Mouse (Mus musculus): ENCODE measurements around the gene Dnajc11. TPM values are rescaled to one million over a fixed set of nuclear protein-coding genes. Genes with fewer than 3 reads are reported as not detected.

The Dnajc11 gene
- polyA plus RNA-seq, 1 experiment from 2014 or later = 81.6 TPM

DNA sequence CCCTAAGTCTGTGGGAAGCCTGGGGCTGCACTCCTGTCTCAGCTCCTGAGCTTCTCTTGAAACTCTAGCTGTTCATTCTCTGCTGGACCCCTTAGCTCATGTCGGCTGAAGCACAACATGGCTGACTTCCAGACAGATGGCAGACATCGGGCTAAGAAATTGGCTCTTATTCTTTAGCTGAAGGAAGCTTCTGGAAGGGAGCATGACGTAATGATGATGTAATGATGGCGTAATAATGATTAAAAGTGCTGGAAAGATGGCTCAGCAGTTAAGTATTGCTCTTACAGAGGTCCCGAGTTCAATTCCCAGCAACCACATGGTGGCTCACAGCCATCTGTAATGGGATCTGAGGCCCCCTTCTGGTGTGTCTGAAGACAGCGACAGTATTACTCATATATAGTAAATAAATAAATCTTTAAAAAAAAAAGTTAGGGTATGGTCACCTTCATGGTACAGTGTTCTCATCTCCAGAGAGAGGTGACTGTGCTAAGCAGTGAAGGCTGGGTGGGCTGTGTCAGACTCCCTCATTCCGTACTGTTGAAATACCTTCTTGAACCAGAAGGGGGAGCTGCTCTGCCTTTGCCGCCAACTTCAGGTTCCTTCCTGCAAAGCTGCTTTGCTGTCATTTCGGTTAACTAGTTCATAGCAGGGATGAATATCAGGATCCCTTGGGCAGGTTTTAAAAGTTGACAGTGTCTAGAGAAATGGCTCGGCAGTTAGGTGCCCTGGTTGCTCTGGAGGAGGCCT lies 38.9 kb downstream of the Dnajc11 start:
- Histone ChIP-seq H3K4me1 (ENCODE audit: control insufficient read depth, insufficient read depth, low read length) (no peaks in the 10 kb centered on the region), H3K9me3 (replicated peaks; ENCODE audit: control insufficient read depth, low read length, poor library complexity, severe bottlenecking) (no peaks in the 10 kb centered on the region), H3K4me2 (ENCODE audit: low read length) (no peak overlapping the region), H3K4me3 (ENCODE audit: low read depth, low read length) (no peak overlapping the region), H3K27ac (ENCODE audit: low read length) (no peak overlapping the region), H3K9ac (ENCODE audit: low read depth, low read length) (no peak overlapping the region), H3K36me3 (ENCODE audit: control insufficient read depth, insufficient read depth, low read length) (peaks cover 25% of the 10 kb centered on the region), H3K27me3 (ENCODE audit: control insufficient read depth, insufficient read depth, low read depth, low read length) (no peaks in the 10 kb centered on the region)
- WGBS = 71% methylated on average over 10 of the region's 10 CpGs
- no peak for ATAC-seq

DNA sequence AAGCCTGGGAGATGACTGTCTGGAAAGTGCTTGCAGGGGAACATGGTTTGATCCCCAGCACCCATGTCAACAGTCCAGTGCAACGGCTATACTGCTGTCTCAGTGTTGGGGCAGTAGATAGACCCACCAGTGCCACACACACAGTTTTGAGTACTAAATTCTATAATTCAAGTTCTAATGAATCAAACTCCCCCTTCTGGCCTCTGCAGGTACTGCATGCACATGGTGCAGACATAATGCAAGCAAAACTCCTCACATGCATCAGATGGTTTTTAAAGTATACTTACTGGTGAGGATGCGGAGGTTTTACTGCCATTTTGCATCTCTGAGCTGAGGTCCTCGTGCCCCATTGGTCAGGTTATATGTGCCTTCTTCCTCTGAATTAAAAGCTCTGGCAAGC lies 42.0 kb downstream of the Dnajc11 start:
- H3K27me3 ChIP-seq (ENCODE audit: control insufficient read depth, insufficient read depth, low read depth, low read length) = no peaks in the 10 kb centered on the region
- peaks cover 29% of the 10 kb centered on the region for H3K36me3 ChIP-seq (ENCODE audit: control insufficient read depth, insufficient read depth, low read length)
- H3K4me2 ChIP-seq (ENCODE audit: low read length) = no peak overlapping the region
- H3K27ac ChIP-seq (ENCODE audit: low read length) = no peak overlapping the region
- H3K9ac ChIP-seq (ENCODE audit: low read depth, low read length) = no peak overlapping the region
- no peak overlapping the region for H3K4me3 ChIP-seq (ENCODE audit: low read depth, low read length)
- H3K4me1 ChIP-seq (ENCODE audit: control insufficient read depth, insufficient read depth, low read length) = no peaks in the 10 kb centered on the region
- H3K9me3 ChIP-seq (replicated peaks; ENCODE audit: control insufficient read depth, low read length, poor library complexity, severe bottlenecking) = no peaks in the 10 kb centered on the region
- no peak for ATAC-seq
- whole genome bisulfite sequencing = 92% methylated on average over 3 of the region's 3 CpGs

DNA sequence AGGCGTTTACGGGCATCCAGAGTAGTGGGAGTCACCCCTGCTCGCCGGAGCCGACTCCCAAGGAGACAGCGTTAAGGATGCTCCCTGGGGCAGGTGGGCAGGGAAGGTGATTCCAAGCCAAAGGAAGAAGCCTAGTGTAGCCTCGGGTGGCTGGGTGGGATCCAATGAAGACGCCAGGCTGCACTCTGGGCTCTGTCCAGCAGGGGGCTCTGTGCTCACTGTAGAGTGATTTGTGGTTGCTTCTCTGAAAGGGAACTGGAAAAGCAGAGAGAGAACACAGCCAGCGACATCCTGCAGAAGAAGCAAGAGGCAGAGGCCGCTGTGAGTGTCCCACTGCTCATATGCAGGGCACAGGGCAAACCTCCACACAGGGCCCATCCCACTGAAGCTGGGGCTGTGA lies 44.3 kb downstream of the Dnajc11 start:
- Histone ChIP-seq H3K27ac (ENCODE audit: low read length) (peak overlapping the region; percentile 42; the same call in 1 of the 2 replicates), H3K4me3 (ENCODE audit: low read depth, low read length) (no peak overlapping the region), H3K9ac (ENCODE audit: low read depth, low read length) (0 out of 2 replicates have a peak overlapping the region, but pooled peaks have one; percentile 14), H3K4me1 (ENCODE audit: control insufficient read depth, insufficient read depth, low read length) (no peaks in the 10 kb centered on the region), H3K9me3 (replicated peaks; ENCODE audit: control insufficient read depth, low read length, poor library complexity, severe bottlenecking) (no peaks in the 10 kb centered on the region), H3K36me3 (ENCODE audit: control insufficient read depth, insufficient read depth, low read length) (peaks cover 30% of the 10 kb centered on the region), H3K27me3 (ENCODE audit: control insufficient read depth, insufficient read depth, low read depth, low read length) (no peaks in the 10 kb centered on the region), H3K4me2 (ENCODE audit: low read length) (no peak overlapping the region)
- ATAC-seq = peak; percentile 8; the same call in 1 of the 2 replicates
- 46% methylated on average over 10 of the region's 10 CpGs for WGBS

DNA sequence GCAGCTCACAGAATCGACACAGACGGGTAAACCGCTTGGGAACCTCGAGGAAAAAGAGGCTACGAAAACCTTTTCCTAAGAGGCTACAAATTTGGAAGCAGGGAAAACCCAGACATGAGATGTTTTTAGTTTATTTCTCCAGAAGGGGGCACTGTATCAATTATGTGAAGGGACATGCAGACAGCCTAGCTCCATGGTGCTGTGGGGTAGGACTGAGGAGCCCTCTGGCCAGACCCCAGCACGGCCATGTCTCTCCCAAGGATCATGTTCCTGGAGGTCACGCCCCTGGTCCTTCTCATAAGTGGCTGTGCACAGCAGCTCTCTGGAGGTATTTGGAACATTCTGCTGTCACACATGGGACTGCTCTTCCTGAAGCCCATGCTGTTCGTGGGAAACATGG lies 47.2 kb downstream of the Dnajc11 start:
- Histone ChIP-seq H3K4me1 (ENCODE audit: control insufficient read depth, insufficient read depth, low read length) (no peaks in the 10 kb centered on the region), H3K9me3 (replicated peaks; ENCODE audit: control insufficient read depth, low read length, poor library complexity, severe bottlenecking) (no peaks in the 10 kb centered on the region), H3K36me3 (ENCODE audit: control insufficient read depth, insufficient read depth, low read length) (peaks cover 12% of the 10 kb centered on the region), H3K27ac (ENCODE audit: low read length) (no peak overlapping the region), H3K27me3 (ENCODE audit: control insufficient read depth, insufficient read depth, low read depth, low read length) (no peaks in the 10 kb centered on the region), H3K4me3 (ENCODE audit: low read depth, low read length) (no peak overlapping the region), H3K4me2 (ENCODE audit: low read length) (no peak overlapping the region), H3K9ac (ENCODE audit: low read depth, low read length) (no peak overlapping the region)
- WGBS = 84% methylated on average over 8 of the region's 8 CpGs
- ATAC-seq = no peak

DNA sequence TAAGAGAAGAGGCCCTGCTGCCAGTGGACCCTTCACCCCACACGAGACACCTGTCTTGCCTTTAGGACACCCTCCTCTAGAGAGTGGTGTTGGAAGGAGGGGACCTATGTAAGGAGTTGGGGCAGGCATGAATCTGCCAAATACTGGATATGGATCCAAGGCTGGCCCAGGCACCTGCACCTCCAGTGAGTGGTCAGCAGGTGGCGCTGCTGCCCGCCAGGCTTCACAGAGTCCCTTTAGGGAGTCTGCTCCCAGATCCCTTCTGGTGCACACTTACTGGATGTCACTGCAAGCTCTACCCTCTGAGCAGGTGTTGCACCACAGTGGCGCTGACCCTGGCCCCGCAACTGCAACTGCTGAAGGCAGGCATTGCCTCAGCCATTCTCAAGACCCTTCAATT lies 47.9 kb downstream of the Dnajc11 start:
- Histone ChIP-seq H3K4me1 (ENCODE audit: control insufficient read depth, insufficient read depth, low read length) (peaks cover 3% of the 10 kb centered on the region; the same call in 1 of the 2 replicates), H3K27me3 (ENCODE audit: control insufficient read depth, insufficient read depth, low read depth, low read length) (no peaks in the 10 kb centered on the region), H3K9me3 (replicated peaks; ENCODE audit: control insufficient read depth, low read length, poor library complexity, severe bottlenecking) (no peaks in the 10 kb centered on the region), H3K4me2 (ENCODE audit: low read length) (no peak overlapping the region), H3K36me3 (ENCODE audit: control insufficient read depth, insufficient read depth, low read length) (peaks cover 12% of the 10 kb centered on the region), H3K4me3 (ENCODE audit: low read depth, low read length) (no peak overlapping the region), H3K27ac (ENCODE audit: low read length) (no peak overlapping the region), H3K9ac (ENCODE audit: low read depth, low read length) (no peak overlapping the region)
- WGBS = 10% methylated on average over 5 of the region's 5 CpGs
- peak; percentile 44 for ATAC-seq

DNA sequence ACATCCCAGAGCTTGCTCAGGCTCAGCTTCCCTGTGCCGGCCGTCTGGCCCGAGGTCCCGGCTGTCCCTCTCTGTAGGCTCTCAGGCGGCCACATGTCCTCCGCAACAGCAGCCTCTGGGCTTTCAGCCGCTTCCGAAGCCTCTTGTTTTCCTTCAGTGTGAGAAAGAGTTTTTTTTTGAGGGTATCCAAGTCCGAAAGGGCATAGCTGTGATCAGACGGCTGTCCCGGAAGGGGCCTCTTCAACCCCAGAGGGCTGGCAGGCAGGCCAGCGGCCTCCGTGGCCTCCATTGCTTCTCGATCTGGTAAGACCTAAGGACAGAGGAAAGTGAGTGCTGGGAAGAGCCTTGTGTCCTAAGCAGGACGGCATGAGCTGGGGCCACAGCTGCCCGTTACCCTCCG lies 49.6 kb downstream of the Dnajc11 start:
- no peak for ATAC-seq
- H3K4me1 ChIP-seq (ENCODE audit: control insufficient read depth, insufficient read depth, low read length) = peaks cover 14% of the 10 kb centered on the region
- 62% methylated on average over 17 of the region's 17 CpGs for WGBS
- no peaks in the 10 kb centered on the region for H3K27me3 ChIP-seq (ENCODE audit: control insufficient read depth, insufficient read depth, low read depth, low read length)
- peaks cover 9% of the 10 kb centered on the region for H3K36me3 ChIP-seq (ENCODE audit: control insufficient read depth, insufficient read depth, low read length)
- H3K9ac ChIP-seq (ENCODE audit: low read depth, low read length) = no peak overlapping the region
- no peaks in the 10 kb centered on the region for H3K9me3 ChIP-seq (replicated peaks; ENCODE audit: control insufficient read depth, low read length, poor library complexity, severe bottlenecking)
- H3K27ac ChIP-seq (ENCODE audit: low read length) = no peak overlapping the region
- no peak overlapping the region for H3K4me2 ChIP-seq (ENCODE audit: low read length)
- H3K4me3 ChIP-seq (ENCODE audit: low read depth, low read length) = no peak overlapping the region

DNA sequence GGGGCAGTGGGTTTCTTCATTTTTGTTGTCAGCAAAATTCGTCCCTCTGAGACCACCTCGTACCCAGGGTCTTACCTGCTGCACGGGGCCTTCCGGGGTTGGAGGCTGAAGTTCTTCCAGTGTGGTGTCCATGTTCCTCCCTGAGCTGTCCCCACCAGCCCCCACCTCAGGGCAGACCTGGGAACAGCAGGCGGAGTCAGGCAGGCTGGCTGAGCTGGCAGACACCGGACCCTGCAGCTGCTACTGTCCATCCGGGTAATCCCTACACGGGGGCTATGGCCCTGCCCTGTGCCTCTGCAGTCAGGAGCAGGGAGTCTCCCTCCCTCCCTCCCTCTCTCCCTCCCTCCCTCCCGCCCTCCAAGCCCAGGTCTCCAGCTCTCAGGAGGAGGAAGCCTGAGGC lies 50.1 kb downstream of the Dnajc11 start:
- Histone ChIP-seq H3K27me3 (ENCODE audit: control insufficient read depth, insufficient read depth, low read depth, low read length) (no peaks in the 10 kb centered on the region), H3K4me1 (ENCODE audit: control insufficient read depth, insufficient read depth, low read length) (peaks cover 15% of the 10 kb centered on the region), H3K4me2 (ENCODE audit: low read length) (no peak overlapping the region), H3K9me3 (replicated peaks; ENCODE audit: control insufficient read depth, low read length, poor library complexity, severe bottlenecking) (no peaks in the 10 kb centered on the region), H3K9ac (ENCODE audit: low read depth, low read length) (no peak overlapping the region), H3K36me3 (ENCODE audit: control insufficient read depth, insufficient read depth, low read length) (peaks cover 9% of the 10 kb centered on the region), H3K4me3 (ENCODE audit: low read depth, low read length) (no peak overlapping the region), H3K27ac (ENCODE audit: low read length) (no peak overlapping the region)
- WGBS = 33% methylated on average over 8 of the region's 9 CpGs
- no peak for ATAC-seq

DNA sequence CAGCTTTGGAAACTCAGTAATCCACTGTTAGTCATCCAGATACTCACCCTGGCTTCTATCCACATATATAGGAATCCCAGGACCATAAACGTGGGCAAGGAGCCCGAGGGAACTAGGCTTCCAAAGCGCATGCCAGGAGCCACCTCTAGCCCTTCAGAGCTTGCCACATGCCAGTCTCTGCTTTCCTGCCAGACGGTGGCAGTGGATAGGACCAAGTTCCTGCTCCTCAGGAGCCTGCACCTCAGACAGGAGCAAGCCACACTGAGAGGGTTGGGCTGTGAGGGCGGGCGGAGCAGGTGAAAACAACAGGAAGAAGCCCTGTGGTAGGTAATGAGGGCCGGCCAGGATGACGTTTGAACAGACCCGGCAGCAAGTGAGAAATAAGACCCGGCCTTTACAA lies 52.4 kb downstream of the Dnajc11 start:
- Histone ChIP-seq H3K36me3 (ENCODE audit: control insufficient read depth, insufficient read depth, low read length) (peaks cover 7% of the 10 kb centered on the region), H3K4me1 (ENCODE audit: control insufficient read depth, insufficient read depth, low read length) (peaks cover 15% of the 10 kb centered on the region), H3K27me3 (ENCODE audit: control insufficient read depth, insufficient read depth, low read depth, low read length) (no peaks in the 10 kb centered on the region), H3K4me3 (ENCODE audit: low read depth, low read length) (no peak overlapping the region), H3K9ac (ENCODE audit: low read depth, low read length) (no peak overlapping the region), H3K9me3 (replicated peaks; ENCODE audit: control insufficient read depth, low read length, poor library complexity, severe bottlenecking) (no peaks in the 10 kb centered on the region), H3K27ac (ENCODE audit: low read length) (no peak overlapping the region), H3K4me2 (ENCODE audit: low read length) (no peak overlapping the region)
- no peak for ATAC-seq
- 45% methylated on average over 10 of the region's 10 CpGs for WGBS

DNA sequence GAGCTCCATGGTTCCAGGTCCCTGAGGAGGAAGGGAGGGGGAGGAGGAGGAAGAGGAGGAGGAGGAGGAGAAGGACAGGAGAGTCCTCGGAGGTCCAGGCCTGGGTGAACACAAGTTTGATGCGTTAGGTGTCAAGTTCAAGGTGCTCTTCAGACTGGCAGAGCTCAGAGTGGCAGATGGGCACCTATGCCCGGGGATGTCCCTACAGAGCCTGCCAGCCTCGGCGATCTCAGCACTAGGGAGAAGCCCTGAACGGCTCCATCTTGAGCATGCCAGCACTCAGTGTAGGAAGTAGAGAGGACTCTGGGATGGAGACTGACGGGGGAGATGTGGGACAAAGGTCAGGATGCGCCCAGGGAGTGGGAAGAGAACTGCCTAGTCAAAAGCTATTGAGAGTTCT lies 53.2 kb downstream of the Dnajc11 start:
- peaks cover 10% of the 10 kb centered on the region for H3K36me3 ChIP-seq (ENCODE audit: control insufficient read depth, insufficient read depth, low read length)
- H3K4me1 ChIP-seq (ENCODE audit: control insufficient read depth, insufficient read depth, low read length) = peaks cover 15% of the 10 kb centered on the region
- no peak for ATAC-seq
- H3K27ac ChIP-seq (ENCODE audit: low read length) = no peak overlapping the region
- 74% methylated on average over 8 of the region's 8 CpGs for WGBS
- no peaks in the 10 kb centered on the region for H3K27me3 ChIP-seq (ENCODE audit: control insufficient read depth, insufficient read depth, low read depth, low read length)
- no peak overlapping the region for H3K4me3 ChIP-seq (ENCODE audit: low read depth, low read length)
- no peak overlapping the region for H3K9ac ChIP-seq (ENCODE audit: low read depth, low read length)
- H3K4me2 ChIP-seq (ENCODE audit: low read length) = no peak overlapping the region
- no peaks in the 10 kb centered on the region for H3K9me3 ChIP-seq (replicated peaks; ENCODE audit: control insufficient read depth, low read length, poor library complexity, severe bottlenecking)
